Mouse (Mus musculus): ENCODE data around the gene Sap30. TPM values are rescaled to one million over a fixed set of nuclear protein-coding genes. Genes with fewer than 3 reads are reported as not detected.
A peak's percentile ranks its signal among the peaks of the same experiment; 100 is the strongest.
"Not testable (repeated sequence)": the region's sequence is repeated elsewhere in the genome, so short reads cannot be mapped to it uniquely, and the experiment has no call there.

Sap30 gene
- polyA plus RNA-seq, 1 experiment from 2014 or later, result 23.8 TPM

DNA sequence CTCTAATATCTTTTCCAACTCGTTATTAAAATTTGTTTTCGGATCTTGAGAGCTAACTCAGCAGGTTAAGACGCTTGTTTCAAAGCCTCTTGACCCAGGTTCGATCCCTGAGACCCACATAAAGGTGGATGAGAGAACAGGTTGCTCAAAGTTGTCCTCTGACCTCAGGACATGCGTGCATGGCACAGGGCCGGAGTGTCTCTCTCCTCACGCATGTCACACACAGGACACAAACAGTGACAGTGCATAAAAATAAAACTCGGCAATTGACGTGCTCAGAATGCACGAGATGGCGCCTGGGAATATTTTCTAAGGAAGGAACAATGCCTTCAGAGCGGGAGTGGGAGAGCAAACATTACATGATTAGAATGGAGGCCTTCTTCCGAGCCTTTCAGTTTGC, 42.6 kb upstream of the Sap30 start:
- Histone ChIP-seq H3K9me3 (ENCODE audit: control insufficient read depth, low read length) (no peaks in the 10 kb centered on the region), H3K9ac (ENCODE audit: low read length) (peak overlapping the region; percentile 31; the same call in 1 of the 2 replicates), H3K4me1 (replicated peaks; ENCODE audit: control insufficient read depth, insufficient read depth) (no peaks in the 10 kb centered on the region), H3K27ac (replicated peaks) (peak overlapping the region; percentile 59), H3K4me2 (replicated peaks; ENCODE audit: low read depth) (peak overlapping the region; percentile 33; the same call in 1 of the 2 replicates), H3K36me3 (ENCODE audit: control insufficient read depth, insufficient read depth, low read length) (no peaks in the 10 kb centered on the region; the same call in none of the 2 replicates), H3K4me3 (ENCODE audit: low read depth, low read length) (peak overlapping the region; percentile 19; the same call in 1 of the 2 replicates), H3K27me3 (ENCODE audit: control insufficient read depth, insufficient read depth, low read length) (no peaks in the 10 kb centered on the region)
- TF ChIP-seq EP300 (optimal IDR thresholded peaks at IDR 0.05) (no peak), CTCF (IDR thresholded peaks at IDR 0.05; ENCODE audit: low read depth) (no peak)
- ATAC-seq (ENCODE audit: low FRiP score, low TSS enrichment), result peak; percentile 41; the same call in 1 of the 2 replicates
- peak; percentile 32 for DNase-seq (ENCODE audit: low spot score)
- 73% methylated on average over 13 of the region's 13 CpGs for WGBS

DNA sequence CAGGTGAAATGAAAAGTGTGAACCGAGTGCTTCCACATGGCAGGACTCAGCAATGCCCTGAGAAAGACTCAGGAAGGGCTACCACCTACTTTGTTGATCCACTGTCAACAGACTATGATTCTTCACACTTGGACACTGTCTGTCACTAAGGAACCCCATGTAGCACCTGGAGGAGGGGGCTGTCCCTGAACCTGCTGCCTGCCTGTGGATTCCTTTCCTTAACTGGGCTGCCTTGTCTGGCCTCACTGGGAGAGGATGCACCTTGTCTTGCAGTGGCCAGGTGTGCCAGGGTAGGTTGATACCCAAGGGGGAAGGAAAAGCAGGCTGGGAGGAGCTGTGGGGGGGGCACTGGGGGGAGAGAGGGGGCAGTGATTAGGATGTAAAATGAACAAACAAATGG, 40.4 kb upstream of the Sap30 start:
- Histone ChIP-seq H3K4me2 (replicated peaks; ENCODE audit: low read depth) (no peak overlapping the region), H3K36me3 (ENCODE audit: control insufficient read depth, insufficient read depth, low read length) (0 out of 2 replicates have a peak, but pooled peaks cover 2% of the 10 kb centered on the region), H3K4me3 (ENCODE audit: low read depth, low read length) (no peak overlapping the region), H3K27ac (replicated peaks) (no peak overlapping the region), H3K4me1 (replicated peaks; ENCODE audit: control insufficient read depth, insufficient read depth) (no peaks in the 10 kb centered on the region), H3K27me3 (ENCODE audit: control insufficient read depth, insufficient read depth, low read length) (no peaks in the 10 kb centered on the region), H3K9ac (ENCODE audit: low read length) (no peak overlapping the region), H3K9me3 (ENCODE audit: control insufficient read depth, low read length) (no peaks in the 10 kb centered on the region)
- TF ChIP-seq CTCF (IDR thresholded peaks at IDR 0.05; ENCODE audit: low read depth) (no peak), EP300 (optimal IDR thresholded peaks at IDR 0.05) (no peak)
- WGBS, result 96% methylated on average over 1 of the region's 1 CpGs
- ATAC-seq (ENCODE audit: low FRiP score, low TSS enrichment), result no peak
- DNase-seq (ENCODE audit: low spot score), result no peak

DNA sequence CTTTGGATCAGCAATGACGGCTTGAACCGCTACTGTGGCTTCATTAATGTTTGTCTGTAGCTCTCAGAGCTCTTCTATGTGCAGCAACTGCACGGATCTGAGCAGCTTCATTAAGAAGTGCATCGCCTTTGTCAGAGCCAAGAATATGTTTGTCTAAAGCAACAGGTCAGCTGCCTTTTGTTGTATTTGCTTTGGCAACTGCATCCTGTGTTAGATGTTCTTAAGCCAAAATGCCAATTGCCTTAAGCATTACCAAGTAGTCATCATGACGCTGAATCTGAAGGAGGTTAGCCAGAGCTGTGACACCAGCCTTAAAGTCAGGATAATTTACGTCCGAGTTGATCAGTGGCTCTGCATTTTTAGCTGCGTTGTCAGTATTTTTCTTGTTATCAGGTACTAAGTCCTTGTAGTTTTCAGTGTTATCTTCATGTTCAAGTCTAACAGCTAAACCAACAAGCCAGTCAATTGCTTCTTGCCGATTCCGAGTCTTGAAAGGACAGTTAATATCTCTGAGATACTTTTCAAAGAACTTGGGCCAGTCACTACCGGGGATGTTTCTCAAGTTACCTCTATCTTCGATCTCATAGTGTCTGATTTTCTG, 32.6 kb upstream of the Sap30 start:
- no peak overlapping the region for H3K4me2 ChIP-seq (replicated peaks; ENCODE audit: low read depth)
- no peak overlapping the region for H3K4me3 ChIP-seq (ENCODE audit: low read depth, low read length)
- 78% methylated on average over 12 of the region's 12 CpGs for WGBS
- H3K36me3 ChIP-seq (ENCODE audit: control insufficient read depth, insufficient read depth, low read length), result peaks cover 5% of the 10 kb centered on the region; the same call in 1 of the 2 replicates
- no peaks in the 10 kb centered on the region for H3K4me1 ChIP-seq (replicated peaks; ENCODE audit: control insufficient read depth, insufficient read depth)
- no peak overlapping the region for H3K27ac ChIP-seq (replicated peaks)
- H3K9ac ChIP-seq (ENCODE audit: low read length), result no peak overlapping the region
- no peaks in the 10 kb centered on the region for H3K27me3 ChIP-seq (ENCODE audit: control insufficient read depth, insufficient read depth, low read length)
- no peaks in the 10 kb centered on the region for H3K9me3 ChIP-seq (ENCODE audit: control insufficient read depth, low read length)
- DNase-seq (ENCODE audit: low spot score) (no peak), ATAC-seq (ENCODE audit: low FRiP score, low TSS enrichment) (no peak)
- TF ChIP-seq EP300 (optimal IDR thresholded peaks at IDR 0.05), result no peak
- no peak for TF ChIP-seq CTCF (IDR thresholded peaks at IDR 0.05; ENCODE audit: low read depth)

DNA sequence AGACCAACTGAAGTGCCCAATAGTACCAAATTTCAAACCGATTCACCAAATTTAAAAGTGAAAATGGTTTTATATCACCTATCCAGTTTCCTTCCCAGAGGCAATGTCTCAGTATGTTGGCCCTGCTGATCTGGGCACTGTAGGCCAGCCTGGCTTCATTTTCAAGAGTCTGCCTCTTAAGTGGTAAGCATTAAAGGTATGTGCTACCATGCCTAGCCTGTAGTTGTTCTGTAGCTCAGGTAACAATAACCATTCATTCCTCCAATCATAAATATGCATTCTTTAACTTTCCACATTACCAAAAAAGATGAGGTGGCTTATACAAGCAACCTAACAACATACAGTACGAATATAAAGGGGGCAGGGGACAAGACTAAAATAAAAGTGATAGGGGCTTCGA, 30.1 kb upstream of the Sap30 start:
- TF ChIP-seq EP300 (optimal IDR thresholded peaks at IDR 0.05), result no peak
- no peak for TF ChIP-seq CTCF (IDR thresholded peaks at IDR 0.05; ENCODE audit: low read depth)
- no peaks in the 10 kb centered on the region for H3K4me1 ChIP-seq (replicated peaks; ENCODE audit: control insufficient read depth, insufficient read depth)
- ATAC-seq (ENCODE audit: low FRiP score, low TSS enrichment) (no peak), DNase-seq (ENCODE audit: low spot score) (no peak)
- WGBS, result 84% methylated on average over 3 of the region's 3 CpGs
- H3K4me3 ChIP-seq (ENCODE audit: low read depth, low read length), result no peak overlapping the region
- H3K9me3 ChIP-seq (ENCODE audit: control insufficient read depth, low read length), result no peaks in the 10 kb centered on the region
- no peak overlapping the region for H3K4me2 ChIP-seq (replicated peaks; ENCODE audit: low read depth)
- no peak overlapping the region for H3K27ac ChIP-seq (replicated peaks)
- H3K36me3 ChIP-seq (ENCODE audit: control insufficient read depth, insufficient read depth, low read length), result peaks cover 3% of the 10 kb centered on the region; the same call in 1 of the 2 replicates
- no peaks in the 10 kb centered on the region for H3K27me3 ChIP-seq (ENCODE audit: control insufficient read depth, insufficient read depth, low read length)
- H3K9ac ChIP-seq (ENCODE audit: low read length), result no peak overlapping the region

DNA sequence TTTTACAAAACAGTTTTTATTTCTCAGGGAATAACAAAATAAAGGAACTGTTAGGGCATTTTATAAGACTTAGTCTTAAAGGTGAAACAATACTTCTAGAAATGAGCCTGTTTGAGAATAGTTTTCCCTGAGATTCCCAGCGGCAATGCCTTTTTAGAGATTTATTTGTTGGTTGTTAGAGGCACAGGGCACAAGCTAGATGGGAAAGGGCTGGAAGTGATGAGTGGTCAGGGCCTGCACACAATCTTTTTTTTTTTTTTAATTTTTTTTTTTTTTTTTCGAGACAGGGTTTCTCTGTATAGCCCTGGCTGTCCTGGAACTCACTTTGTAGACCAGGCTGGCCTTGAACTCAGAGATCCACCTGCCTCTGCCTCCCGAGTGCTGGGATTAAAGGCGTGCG, 29.0 kb upstream of the Sap30 start:
- not testable (repeated sequence) for H3K9me3 ChIP-seq (ENCODE audit: control insufficient read depth, low read length); H3K27me3 ChIP-seq (ENCODE audit: control insufficient read depth, insufficient read depth, low read length); ATAC-seq (ENCODE audit: low FRiP score, low TSS enrichment); DNase-seq (ENCODE audit: low spot score); H3K27ac ChIP-seq (replicated peaks); H3K9ac ChIP-seq (ENCODE audit: low read length); H3K36me3 ChIP-seq (ENCODE audit: control insufficient read depth, insufficient read depth, low read length); H3K4me2 ChIP-seq (replicated peaks; ENCODE audit: low read depth); H3K4me1 ChIP-seq (replicated peaks; ENCODE audit: control insufficient read depth, insufficient read depth); H3K4me3 ChIP-seq (ENCODE audit: low read depth, low read length)
- WGBS, result 87% methylated on average over 4 of the region's 5 CpGs

DNA sequence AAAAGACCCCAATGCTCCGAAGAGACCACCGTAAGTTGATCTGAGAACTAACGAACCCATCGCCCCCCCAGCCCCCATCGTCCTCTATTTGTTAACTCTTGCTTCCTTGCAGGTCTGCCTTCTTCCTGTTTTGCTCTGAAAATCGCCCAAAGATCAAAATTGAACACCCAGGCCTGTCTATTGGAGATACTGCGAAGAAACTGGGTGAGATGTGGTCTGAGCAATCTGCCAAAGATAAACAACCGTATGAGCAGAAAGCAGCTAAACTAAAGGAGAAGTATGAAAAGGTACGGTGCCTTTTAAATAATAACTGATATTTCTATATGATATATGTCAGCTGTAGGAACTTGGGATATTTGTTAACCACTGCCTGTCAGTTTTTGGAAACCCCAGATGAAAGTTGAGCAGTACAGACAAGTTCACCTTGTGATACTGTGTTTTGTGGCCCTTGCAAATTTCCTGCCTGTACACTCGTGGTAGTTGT, 25.6 kb upstream of the Sap30 start:
- H3K27me3 ChIP-seq (ENCODE audit: control insufficient read depth, insufficient read depth, low read length); DNase-seq (ENCODE audit: low spot score); H3K36me3 ChIP-seq (ENCODE audit: control insufficient read depth, insufficient read depth, low read length); ATAC-seq (ENCODE audit: low FRiP score, low TSS enrichment); H3K27ac ChIP-seq (replicated peaks); H3K4me1 ChIP-seq (replicated peaks; ENCODE audit: control insufficient read depth, insufficient read depth); H3K9me3 ChIP-seq (ENCODE audit: control insufficient read depth, low read length): not testable (repeated sequence)
- Histone ChIP-seq H3K9ac (ENCODE audit: low read length) (peak overlapping the region; percentile 100), H3K4me2 (replicated peaks; ENCODE audit: low read depth) (peak overlapping the region; percentile 57), H3K4me3 (ENCODE audit: low read depth, low read length) (peak overlapping the region; percentile 98)
- 4% methylated on average over 10 of the region's 10 CpGs for WGBS
